Mouse (Mus musculus) heart, adult 9 months (tissue): ENCODE data around the gene Tmem175.

ENCODE experiments used
- DNase-seq, 2 experiments: peaks; one replicate each; pipeline ENCODE4 v3.0.0; 2022; ENCODE audit warnings: low spot score in 2 of 2

Gene Tmem175

GRCm38 (mm10) chr5:108678296-108678854 lies 48.8 kb downstream of the Tmem175 start:
- DNase-seq = no peak

DNA sequence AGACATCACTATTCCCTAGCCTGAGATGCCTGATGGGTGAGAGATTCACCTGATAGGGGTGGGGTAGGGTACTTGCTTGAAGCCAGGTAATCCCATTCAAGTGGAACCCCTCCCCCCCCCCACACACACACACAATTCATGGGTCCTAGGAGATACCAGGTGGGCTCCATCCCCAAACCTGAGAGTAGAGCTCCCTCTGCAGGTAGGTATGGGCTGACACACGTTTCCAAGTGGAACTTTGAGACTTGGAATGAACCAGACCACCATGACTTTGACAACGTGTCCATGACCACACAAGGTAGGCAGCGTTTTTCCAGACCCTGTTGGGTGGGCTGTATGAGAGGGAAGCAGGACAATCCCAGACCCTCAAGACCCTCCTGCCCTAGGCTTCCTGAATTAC lies 50.3 kb downstream of the Tmem175 start:
- no peak for DNase-seq

DNA sequence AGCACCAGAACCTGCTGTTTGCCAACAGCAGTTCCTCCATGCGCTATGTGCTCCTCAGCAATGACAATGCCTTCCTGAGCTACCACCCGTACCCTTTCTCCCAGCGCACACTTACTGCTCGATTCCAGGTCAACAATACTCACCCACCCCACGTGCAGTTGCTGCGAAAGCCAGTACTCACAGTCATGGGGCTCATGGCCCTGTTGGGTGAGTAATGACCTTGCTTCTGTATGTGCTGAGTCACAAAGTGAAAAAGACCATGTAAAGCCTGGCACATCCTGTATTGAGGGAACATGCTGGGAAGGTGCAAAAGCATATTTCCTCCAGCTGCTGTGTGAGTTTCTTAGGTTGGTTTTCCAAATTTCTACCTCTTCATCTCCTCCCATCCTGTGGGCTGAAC lies 51.3 kb downstream of the Tmem175 start:
- no peak for DNase-seq

GRCm38 (mm10) chr5:108689091-108689490 lies 59.5 kb downstream of the Tmem175 start:
- no peak for DNase-seq

DNA sequence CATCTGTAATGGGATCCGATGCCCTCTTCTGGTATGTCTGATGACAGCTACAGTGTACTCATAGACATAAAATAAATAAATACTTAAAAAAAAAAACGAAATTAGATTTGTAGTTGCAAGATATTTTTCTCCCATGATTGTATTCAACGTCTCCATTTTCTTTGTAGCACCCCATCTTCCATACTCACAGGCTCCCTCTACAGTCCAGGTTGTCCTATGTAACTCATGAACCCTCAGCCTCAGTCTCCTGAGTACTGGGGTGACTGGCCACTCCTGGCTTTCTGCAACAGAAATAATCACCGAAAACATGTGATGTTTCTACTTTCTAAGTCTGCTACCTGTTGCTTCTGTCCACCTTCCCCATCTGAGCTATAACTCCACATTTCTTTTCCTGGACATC lies 61.6 kb downstream of the Tmem175 start:
- no peak for DNase-seq

- peak; percentile 33 to 53 for DNase-seq
Observed at GRCm38 (mm10) chr5:108692271-108692670, 62.7 kb downstream of the Tmem175 start, which contains the start of gene Fgfrl1. TSS of gene Fgfrl1 (plus strand) at chr5:108692382.

- peak; percentile 80 to 82 for DNase-seq
Observed at GRCm38 (mm10) chr5:108693872-108694288, 64.3 kb downstream of the Tmem175 start.

DNA sequence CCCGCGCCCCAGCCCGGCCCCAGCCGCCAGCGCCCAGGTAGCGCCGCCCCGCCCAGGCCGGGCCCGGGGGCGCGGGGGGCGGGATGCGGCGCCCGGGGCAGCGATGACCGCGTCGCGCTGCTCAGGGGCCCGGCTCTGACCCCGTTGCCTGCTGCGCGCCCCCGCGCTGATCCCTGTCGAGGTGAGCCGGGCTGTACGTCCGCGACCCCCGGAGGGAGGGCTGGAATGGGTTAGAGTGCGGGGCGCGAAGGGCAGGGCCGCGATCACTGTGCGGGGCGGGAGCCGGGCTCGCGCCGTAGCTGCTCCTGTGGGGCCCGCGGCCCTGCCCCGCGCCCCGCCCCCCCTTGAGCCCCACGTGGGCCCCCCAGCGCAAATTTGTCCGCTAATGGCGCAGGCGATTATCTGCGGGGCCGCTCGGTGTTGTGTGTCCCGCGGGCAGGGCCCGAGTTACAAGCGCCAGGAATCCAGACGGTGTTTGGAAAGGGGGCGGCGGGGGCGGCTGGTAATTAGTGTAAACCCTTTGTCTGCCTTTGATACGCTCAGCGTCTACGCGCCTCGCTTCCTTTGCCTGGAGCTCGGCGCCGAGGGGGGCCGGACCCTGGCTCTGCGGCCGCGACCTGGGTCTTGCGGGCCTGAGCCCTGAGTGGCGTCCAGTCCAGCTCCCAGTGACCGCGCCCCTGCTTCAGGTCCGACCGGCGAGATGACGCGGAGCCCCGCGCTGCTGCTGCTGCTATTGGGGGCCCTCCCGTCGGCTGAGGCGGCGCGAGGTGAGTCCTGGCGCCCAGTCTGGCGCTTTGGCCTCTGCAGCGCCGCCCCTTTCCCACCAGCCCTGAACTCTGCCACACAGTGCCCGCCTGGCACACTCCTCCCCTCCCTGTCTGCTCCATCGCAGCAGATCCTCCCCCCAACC lies 65.0 kb downstream of the Tmem175 start:
- no peak for DNase-seq

GRCm38 (mm10) chr5:108695861-108696260 lies 66.3 kb downstream of the Tmem175 start:
- DNase-seq = no peak

- no peak for DNase-seq
Observed at GRCm38 (mm10) chr5:108696542-108696941, 67.0 kb downstream of the Tmem175 start.

DNA sequence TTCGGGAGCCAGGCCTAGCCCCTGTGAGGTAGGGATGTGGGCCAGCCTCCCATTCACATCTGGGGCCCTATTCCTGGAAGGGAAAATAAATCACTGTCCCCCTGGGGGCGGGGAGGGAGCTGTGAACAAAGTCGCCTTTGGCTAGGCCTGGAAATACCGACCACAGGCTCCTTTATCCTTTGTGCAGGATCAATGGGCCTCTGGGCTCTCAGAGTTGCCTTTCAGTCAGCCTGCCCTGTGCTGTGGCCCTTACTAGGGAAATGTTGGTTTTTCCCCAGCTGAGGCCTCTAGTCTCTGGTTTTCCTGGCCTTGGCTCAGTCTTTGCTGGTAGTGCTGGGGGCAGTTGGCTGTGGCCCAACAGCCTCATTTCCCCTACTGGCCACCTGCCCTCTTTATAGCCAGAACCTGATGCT lies 67.8 kb downstream of the Tmem175 start:
- DNase-seq = no peak
